Mouse (Mus musculus) kidney, embryonic 14.5 days (tissue): ENCODE data around the gene Kdm5a. TPM values are rescaled to one million over a fixed set of nuclear protein-coding genes. Genes with fewer than 3 reads are reported as not detected.

Source experiments
- ATAC-seq: fragments of 200-750 bp; cut with Nextera tagmentation; 2 replicates; pipeline ENCODE4 v1.8.0; 2017; ENCODE audit warnings: moderate number of reproducible peaks, mild to moderate bottlenecking, moderate TSS enrichment, moderate library complexity; ENCODE audit not compliant: low FRiP score, low TSS enrichment
- H3K27ac ChIP-seq: fragments of 300-500 bp; sonication (generic); 2 replicates; pipeline ENCODE4 v1.5.1; 2014; ENCODE audit warnings: low read depth, mild to moderate bottlenecking, low read length, moderate library complexity, mixed read lengths
- H3K27me3 ChIP-seq: fragments of 300-500 bp; sonication (generic); 2 replicates; pipeline ENCODE4 v1.6.1; 2014; ENCODE audit warnings: mild to moderate bottlenecking, low read length; ENCODE audit not compliant: control insufficient read depth, insufficient read depth
- H3K36me3 ChIP-seq: fragments of 300-500 bp; sonication (generic); 2 replicates; pipeline ENCODE4 v1.6.1; 2014; ENCODE audit warnings: low read length, mixed read lengths; ENCODE audit not compliant: control insufficient read depth, insufficient read depth
- H3K4me1 ChIP-seq: fragments of 300-500 bp; sonication (generic); 2 replicates; pipeline ENCODE4 v1.6.1; 2014; ENCODE audit warnings: low read length, mixed read lengths; ENCODE audit not compliant: control insufficient read depth, insufficient read depth
- H3K4me2 ChIP-seq: fragments of 300-500 bp; sonication (generic); replicated peaks from 2 replicates; pipeline ENCODE4 v1.6.1; 2014; ENCODE audit warnings: low read depth, mild to moderate bottlenecking, low read length
- H3K4me3 ChIP-seq: fragments of 300-500 bp; sonication (generic); 2 replicates; pipeline ENCODE4 v1.5.1; 2014; ENCODE audit warnings: mild to moderate bottlenecking, low read length
- H3K9ac ChIP-seq: fragments of 300-500 bp; sonication (generic); 2 replicates; pipeline ENCODE4 v1.6.1; 2014; ENCODE audit warnings: low read depth, mild to moderate bottlenecking, low read length, moderate library complexity
- H3K9me3 ChIP-seq: fragments of 300-500 bp; sonication (generic); 2 replicates; pipeline ENCODE4 v1.6.1; 2016; ENCODE audit warnings: low read length; ENCODE audit not compliant: control insufficient read depth
- WGBS: fragments of 180-500 bp; shearing (Covaris S2); extraction: QIAGEN DNeasy Blood & Tissue Kit; methylation state at CpG from one replicate; pipeline ENCODE4 v1.1.7; 2014; 5-methylcytosine and 5-hydroxymethylcytosine counted together
- polyA plus RNA-seq: library from polyadenylated mRNA; unstranded; fragments of >200 nt; fragmentation: Nextera tagmentation; extraction: Ambion mirVana; gene quantifications from 2 replicates; pipeline ENCODE4 v1.2.1, GENCODE M21; 2014

The Kdm5a gene
- polyA plus RNA-seq, 1 experiment from 2014 or later: 59.4 TPM

GRCm38 (mm10) chr6:120392811-120393210 lies 28.9 kb downstream of the Kdm5a start:
- Histone ChIP-seq H3K4me3 (no peak overlapping the region), H3K36me3 (peaks cover 82% of the 10 kb centered on the region), H3K9ac (no peak overlapping the region), H3K9me3 (no peaks in the 10 kb centered on the region), H3K4me1 (no peaks in the 10 kb centered on the region), H3K27me3 (no peaks in the 10 kb centered on the region), H3K27ac (no peak overlapping the region), H3K4me2 (no peak overlapping the region)
- ATAC-seq: no peak
- 93% methylated on average over 2 of the region's 2 CpGs for WGBS

- no peak for ATAC-seq
- H3K36me3 ChIP-seq: peaks cover 84% of the 10 kb centered on the region
Observed at GRCm38 (mm10) chr6:120395622-120396345, 31.9 kb downstream of the Kdm5a start.

GRCm38 (mm10) chr6:120403936-120404335 lies 40.0 kb downstream of the Kdm5a start:
- no peak overlapping the region for H3K27ac ChIP-seq
- ATAC-seq: no peak
- H3K4me3 ChIP-seq: no peak overlapping the region
- WGBS: 92% methylated on average over 1 of the region's 1 CpGs
- no peak overlapping the region for H3K9ac ChIP-seq
- no peaks in the 10 kb centered on the region for H3K4me1 ChIP-seq
- no peak overlapping the region for H3K4me2 ChIP-seq
- no peaks in the 10 kb centered on the region for H3K27me3 ChIP-seq
- H3K9me3 ChIP-seq: no peaks in the 10 kb centered on the region
- H3K36me3 ChIP-seq: peaks cover 86% of the 10 kb centered on the region

More at GRCm38 (mm10) chr6:120395622-120396345, 31.9 kb downstream of the Kdm5a start:
- 92% methylated on average over 5 of the region's 5 CpGs for WGBS
- Histone ChIP-seq H3K4me3 (no peak overlapping the region), H3K4me1 (no peaks in the 10 kb centered on the region), H3K9me3 (no peaks in the 10 kb centered on the region), H3K27me3 (no peaks in the 10 kb centered on the region), H3K9ac (no peak overlapping the region), H3K4me2 (no peak overlapping the region), H3K27ac (no peak overlapping the region)

- no peak overlapping the region for H3K4me3 ChIP-seq
- no peak for ATAC-seq
- H3K9ac ChIP-seq: no peak overlapping the region
- no peaks in the 10 kb centered on the region for H3K27me3 ChIP-seq
- H3K27ac ChIP-seq: no peak overlapping the region
- H3K4me2 ChIP-seq: no peak overlapping the region
- 93% methylated on average over 3 of the region's 3 CpGs for WGBS
- H3K36me3 ChIP-seq: peaks cover 63% of the 10 kb centered on the region
- no peaks in the 10 kb centered on the region for H3K4me1 ChIP-seq
- H3K9me3 ChIP-seq: no peaks in the 10 kb centered on the region
Observed at GRCm38 (mm10) chr6:120438161-120438560, 74.2 kb downstream of the Kdm5a start.

- Histone ChIP-seq H3K4me1 (no peaks in the 10 kb centered on the region), H3K36me3 (peaks cover 39% of the 10 kb centered on the region)
Observed at GRCm38 (mm10) chr6:120442171-120442749, 78.3 kb downstream of the Kdm5a start.

GRCm38 (mm10) chr6:120443363-120444355 lies 79.7 kb downstream of the Kdm5a start:
- Histone ChIP-seq H3K27ac (no peak overlapping the region), H3K4me1 (no peaks in the 10 kb centered on the region), H3K4me2 (no peak overlapping the region), H3K9ac (no peak overlapping the region), H3K4me3 (no peak overlapping the region), H3K36me3 (peaks cover 28% of the 10 kb centered on the region), H3K27me3 (no peaks in the 10 kb centered on the region), H3K9me3 (no peaks in the 10 kb centered on the region)
- 82% methylated on average over 14 of the region's 14 CpGs for WGBS
- no peak for ATAC-seq

More at GRCm38 (mm10) chr6:120442171-120442749, 78.3 kb downstream of the Kdm5a start:
- no peak overlapping the region for H3K4me3 ChIP-seq
- H3K27ac ChIP-seq: no peak overlapping the region
- no peak overlapping the region for H3K9ac ChIP-seq
- H3K9me3 ChIP-seq: no peaks in the 10 kb centered on the region
- 92% methylated on average over 4 of the region's 4 CpGs for WGBS
- no peak overlapping the region for H3K4me2 ChIP-seq
- no peaks in the 10 kb centered on the region for H3K27me3 ChIP-seq
- ATAC-seq: no peak

GRCm38 (mm10) chr6:120450208-120450607 lies 86.3 kb downstream of the Kdm5a start:
- H3K27ac ChIP-seq: no peak overlapping the region
- H3K9me3 ChIP-seq: no peaks in the 10 kb centered on the region
- ATAC-seq: no peak
- no peak overlapping the region for H3K9ac ChIP-seq
- no peaks in the 10 kb centered on the region for H3K36me3 ChIP-seq
- no peaks in the 10 kb centered on the region for H3K4me1 ChIP-seq
- H3K4me3 ChIP-seq: no peak overlapping the region
- H3K4me2 ChIP-seq: no peak overlapping the region
- 84% methylated on average over 3 of the region's 3 CpGs for WGBS
- no peaks in the 10 kb centered on the region for H3K27me3 ChIP-seq

GRCm38 (mm10) chr6:120452384-120453102 lies 88.6 kb downstream of the Kdm5a start:
- Histone ChIP-seq H3K36me3 (no peaks in the 10 kb centered on the region), H3K9ac (no peak overlapping the region), H3K4me2 (no peak overlapping the region), H3K27ac (no peak overlapping the region), H3K27me3 (no peaks in the 10 kb centered on the region), H3K4me1 (no peaks in the 10 kb centered on the region), H3K4me3 (no peak overlapping the region), H3K9me3 (no peaks in the 10 kb centered on the region)
- no peak for ATAC-seq
- 84% methylated on average over 11 of the region's 11 CpGs for WGBS
